Mouse (Mus musculus) C2C12 (cell line): ENCODE measurements around the gene Nf2.

Experiments used
- CEBPB ChIP-seq: IDR thresholded peaks from one replicate; pipeline ENCODE4 v1.6.1; 2011; ENCODE audit warnings: low read depth, mild to moderate bottlenecking, control low read depth, moderate library complexity
- CTCF ChIP-seq: IDR thresholded peaks from one replicate; pipeline ENCODE4 v1.5.1; 2011; ENCODE audit not compliant: control insufficient read depth, insufficient read depth, insufficient read length
- FOSL1 ChIP-seq: IDR thresholded peaks from one replicate; pipeline ENCODE4 v1.8.0; 2011; ENCODE audit warnings: mild to moderate bottlenecking, low read length; ENCODE audit not compliant: poor library complexity, insufficient read depth, severe bottlenecking
- MAX ChIP-seq: IDR thresholded peaks from one replicate; pipeline ENCODE4 v1.6.1; 2011; ENCODE audit warnings: mild to moderate bottlenecking, control low read depth
- MYOD1 ChIP-seq: IDR thresholded peaks from one replicate; pipeline ENCODE4 v1.6.1; 2011; ENCODE audit warnings: low read depth; ENCODE audit not compliant: control insufficient read depth, insufficient read length
- MYOG ChIP-seq: IDR thresholded peaks from one replicate; pipeline ENCODE4 v1.6.1; 2011; ENCODE audit not compliant: control insufficient read depth, insufficient read length; ENCODE audit errors: extremely low read depth
- USF1 ChIP-seq: IDR thresholded peaks from one replicate; pipeline ENCODE4 v1.6.1; 2011; ENCODE audit warnings: low read depth, mild to moderate bottlenecking, control low read depth, moderate library complexity

DNA sequence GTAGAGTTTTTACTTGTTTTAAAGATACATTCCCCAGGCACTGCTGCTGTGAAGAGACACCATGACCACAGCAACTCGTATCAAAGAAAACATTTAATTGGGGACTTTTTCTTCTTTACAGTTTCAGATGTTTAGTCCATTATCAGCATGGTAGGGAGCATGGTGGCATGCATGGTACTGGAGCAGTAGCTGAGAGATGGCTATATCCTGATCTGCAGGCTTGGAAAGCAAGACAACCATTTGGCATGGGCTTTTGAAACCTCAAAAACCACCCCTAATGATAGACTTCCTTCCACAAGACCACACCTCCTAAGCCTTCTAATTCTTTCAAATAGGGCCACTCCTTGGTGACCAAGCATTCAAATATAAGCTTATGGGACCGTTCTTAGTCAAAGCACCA, 1.1 kb upstream of the Nf2 start:
- no peak for TF ChIP-seq MAX
- TF ChIP-seq CEBPB = no peak
- TF ChIP-seq CTCF = no peak
- TF ChIP-seq USF1 = no peak
- no peak for TF ChIP-seq MYOG
- no peak for TF ChIP-seq MYOD1
- no peak for TF ChIP-seq FOSL1
